Mouse (Mus musculus) MEL (cell line): ENCODE results near the gene Olfr101.

ENCODE experiments used
- BHLHE40 ChIP-seq: IDR thresholded peaks from 2 replicates; pipeline ENCODE4 v1.6.1; 2012; ENCODE audit warnings: low read depth, mild to moderate bottlenecking, inconsistent platforms, low read length, improper control_type of control experiment, borderline replicate concordance
- CTCF ChIP-seq, 3 experiments: IDR thresholded peaks in 2 of 3; conservative IDR thresholded peaks in 1 of 3; 2 replicates each; pipeline ENCODE4 v1.5.1; 2011 to 2012; ENCODE audit warnings: low read length in 3 of 3, low read depth in 2 of 3, mild to moderate bottlenecking in 2 of 3, improper control_type of control experiment in 1 of 3, inconsistent platforms in 1 of 3, mixed read lengths in 1 of 3, moderate library complexity in 1 of 3; ENCODE audit not compliant: control insufficient read depth in 1 of 3, insufficient read depth in 1 of 3, poor library complexity in 1 of 3, severe bottlenecking in 1 of 3
- NRF1 ChIP-seq: IDR thresholded peaks from 2 replicates; pipeline ENCODE4 v1.6.1; 2014; ENCODE audit warnings: low read depth, mild to moderate bottlenecking, inconsistent platforms, low read length, improper control_type of control experiment, moderate library complexity; ENCODE audit not compliant: poor library complexity, insufficient read depth, severe bottlenecking
- POLR2A ChIP-seq, 2 experiments: IDR thresholded peaks; 2 replicates each; pipeline ENCODE4 v1.6.1; 2011 to 2012; ENCODE audit warnings: low read length in 2 of 2, mild to moderate bottlenecking in 2 of 2, control low read depth in 1 of 2, improper control_type of control experiment in 1 of 2, low read depth in 1 of 2, moderate library complexity in 1 of 2; ENCODE audit not compliant: control insufficient read depth in 1 of 2, insufficient read depth in 1 of 2, poor library complexity in 1 of 2
- POLR2AphosphoS2 ChIP-seq: IDR thresholded peaks from 2 replicates; pipeline ENCODE4 v1.6.1; 2011; ENCODE audit warnings: low read length, improper control_type of control experiment
- SIN3A ChIP-seq: IDR thresholded peaks from 2 replicates; pipeline ENCODE4 v1.6.1; 2012; ENCODE audit warnings: low read length, improper control_type of control experiment, inconsistent platforms
- ZMIZ1 ChIP-seq: IDR thresholded peaks from 2 replicates; pipeline ENCODE4 v1.6.1; 2012; ENCODE audit warnings: low read depth, mild to moderate bottlenecking, inconsistent platforms, low read length, improper control_type of control experiment, moderate library complexity
- ZNF384 ChIP-seq: IDR thresholded peaks from 2 replicates; pipeline ENCODE4 v1.6.1; 2012; ENCODE audit warnings: low read depth, mild to moderate bottlenecking, inconsistent platforms, low read length, improper control_type of control experiment

DNA sequence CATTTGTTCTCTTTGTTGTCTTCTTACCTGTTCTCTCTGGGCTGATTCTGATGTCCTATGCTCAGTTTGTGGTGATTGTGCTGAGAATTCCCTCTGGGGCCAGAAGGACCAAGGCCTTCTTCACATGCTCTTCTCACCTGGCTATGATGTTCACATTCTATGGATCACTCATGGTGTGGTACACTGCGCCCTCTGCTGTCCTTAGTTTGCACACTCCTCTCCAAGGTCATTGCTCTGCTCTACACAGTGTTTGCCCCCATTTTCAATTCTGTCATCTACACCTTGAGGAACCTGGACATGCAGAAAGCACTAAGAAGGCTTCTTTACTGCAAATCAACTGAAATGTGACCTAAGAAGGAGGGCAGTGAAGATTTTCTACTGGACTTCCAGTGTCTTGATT is 53.6 kb downstream of the Olfr101 start:
- TF ChIP-seq ZMIZ1 (no peak), NRF1 (no peak), POLR2A (IDR thresholded peaks at IDR 0.05; ENCODE audit: control insufficient read depth in 1 of 2, insufficient read depth in 1 of 2, low read depth in 1 of 2, low read length in 2 of 2, poor library complexity in 1 of 2) (no peak), CTCF (IDR thresholded peaks at IDR 0.05 in 2 of 3, conservative IDR thresholded peaks at IDR 0.05 in 1 of 3; ENCODE audit: control insufficient read depth in 1 of 3, insufficient read depth in 1 of 3, low read depth in 2 of 3, low read length in 3 of 3, poor library complexity in 1 of 3, severe bottlenecking in 1 of 3) (peak; percentile 14 to 60 (median 50); a peak in 4 of 6 replicates), ZNF384 (no peak), BHLHE40 (no peak), SIN3A (no peak), POLR2AphosphoS2 (no peak)
